Mouse (Mus musculus) hindbrain, embryonic 14.5 days (tissue): ENCODE results near the gene Wdr24. TPM values are rescaled to one million over a fixed set of nuclear protein-coding genes. Genes with fewer than 3 reads are reported as not detected.

Source experiments
- ATAC-seq: fragments of 200-750 bp; cut with Nextera tagmentation; 2 replicates; pipeline ENCODE4 v1.8.0; 2017; ENCODE audit warnings: moderate number of reproducible peaks, mild to moderate bottlenecking, moderate TSS enrichment, moderate library complexity; ENCODE audit not compliant: low FRiP score
- DNase-seq: peaks from one replicate; pipeline ENCODE4 v3.0.0-alpha.2; 2015; ENCODE audit warnings: low spot score
- H3K27ac ChIP-seq: fragments of 300-500 bp; sonication (generic); 2 replicates; pipeline ENCODE4 v1.5.1; 2014; ENCODE audit warnings: mild to moderate bottlenecking, moderate library complexity
- H3K27me3 ChIP-seq: fragments of 300-500 bp; sonication (generic); 2 replicates; pipeline ENCODE4 v1.6.1; 2014; ENCODE audit warnings: mild to moderate bottlenecking, low read length, mixed read lengths; ENCODE audit not compliant: control insufficient read depth, insufficient read depth
- H3K36me3 ChIP-seq: fragments of 300-500 bp; sonication (generic); replicated peaks from 2 replicates; pipeline ENCODE4 v1.6.1; 2014; ENCODE audit not compliant: control insufficient read depth, insufficient read depth
- H3K4me1 ChIP-seq: fragments of 300-500 bp; sonication (generic); replicated peaks from 2 replicates; pipeline ENCODE4 v1.6.1; 2014; ENCODE audit warnings: antibody characterized with exemption, low read length, mixed read lengths; ENCODE audit not compliant: control insufficient read depth, insufficient read depth
- H3K4me2 ChIP-seq: fragments of 300-500 bp; sonication (generic); replicated peaks from 2 replicates; pipeline ENCODE4 v1.6.1; 2014; ENCODE audit warnings: mild to moderate bottlenecking, moderate library complexity
- H3K4me3 ChIP-seq: fragments of 300-500 bp; sonication (generic); replicated peaks from 2 replicates; pipeline ENCODE4 v1.5.1; 2014; ENCODE audit warnings: mild to moderate bottlenecking, low read length
- H3K9ac ChIP-seq: fragments of 300-500 bp; sonication (generic); 2 replicates; pipeline ENCODE4 v1.6.1; 2014
- H3K9me3 ChIP-seq: fragments of 300-500 bp; sonication (generic); 2 replicates; pipeline ENCODE4 v1.6.1; 2016; ENCODE audit warnings: low read length; ENCODE audit not compliant: control insufficient read depth
- WGBS: fragments of 180-500 bp; shearing (Covaris S2); extraction: QIAGEN DNeasy Blood & Tissue Kit; methylation state at CpG from one replicate; pipeline ENCODE4 v1.1.7; 2014; 5-methylcytosine and 5-hydroxymethylcytosine counted together
- polyA plus RNA-seq: library from polyadenylated mRNA; unstranded; fragments of >200 nt; fragmentation: Nextera tagmentation; extraction: Ambion mirVana; gene quantifications from 2 replicates; pipeline ENCODE4 v1.2.1, GENCODE M21; 2014

Gene Wdr24
- polyA plus RNA-seq, 1 experiment from 2014 or later: 29.9 TPM

DNA sequence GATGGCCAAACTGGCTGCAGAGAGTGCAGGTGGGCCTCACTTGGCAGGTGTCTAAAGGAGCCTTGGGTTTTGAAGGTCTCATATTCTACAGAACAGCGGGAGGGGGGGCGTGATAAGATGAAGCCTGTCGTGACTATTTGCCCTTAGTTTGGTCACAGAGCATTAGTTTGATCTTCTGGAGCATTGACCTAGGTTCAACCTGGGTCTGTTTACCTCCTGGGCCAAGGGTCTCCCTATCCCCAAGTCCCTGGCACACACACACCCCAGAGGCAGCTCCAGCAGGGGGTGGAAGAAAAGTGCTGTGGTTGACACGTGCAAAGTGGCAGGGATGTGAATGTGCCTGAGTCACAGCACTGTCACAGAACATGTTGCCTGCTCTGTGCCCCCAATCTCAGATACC is 12.5 kb upstream of the Wdr24 start:
- H3K27ac ChIP-seq: no peak overlapping the region
- no peaks in the 10 kb centered on the region for H3K9me3 ChIP-seq
- peak overlapping the region; percentile 99 for H3K4me2 ChIP-seq
- DNase-seq: no peak
- H3K4me3 ChIP-seq: peak overlapping the region; percentile 97; the same call in 1 of the 2 replicates
- no peak for ATAC-seq
- H3K27me3 ChIP-seq: no peaks in the 10 kb centered on the region
- no peaks in the 10 kb centered on the region for H3K36me3 ChIP-seq
- 80% methylated on average over 4 of the region's 4 CpGs for WGBS
- peak overlapping the region; percentile 99; the same call in 1 of the 2 replicates for H3K9ac ChIP-seq
- peaks cover 31% of the 10 kb centered on the region for H3K4me1 ChIP-seq

DNA sequence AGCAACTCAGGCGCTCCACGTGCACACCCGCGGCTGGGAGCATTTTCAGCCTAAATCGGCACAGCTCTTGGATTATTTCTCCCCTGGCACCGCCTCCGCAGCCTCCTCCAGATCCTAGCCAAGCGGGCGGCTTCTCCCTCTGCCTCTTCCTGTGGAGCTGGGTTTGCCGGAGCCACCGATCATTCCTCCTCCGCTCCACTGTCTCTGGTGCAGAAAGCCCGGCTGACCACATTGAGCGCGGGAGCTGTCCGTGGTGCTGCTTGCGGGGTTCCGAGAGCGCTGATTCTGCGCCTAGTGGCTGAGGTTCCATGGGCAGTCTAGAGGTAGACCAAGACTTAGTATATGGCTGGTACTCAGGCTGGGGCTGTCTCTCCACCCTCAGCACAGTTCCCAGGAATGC is 10.0 kb upstream of the Wdr24 start:
- Histone ChIP-seq H3K27me3 (peaks cover 12% of the 10 kb centered on the region; the same call in 1 of the 2 replicates), H3K4me1 (peaks cover 25% of the 10 kb centered on the region), H3K9me3 (no peaks in the 10 kb centered on the region), H3K36me3 (peaks cover 25% of the 10 kb centered on the region), H3K4me3 (0 out of 2 replicates have a peak overlapping the region, but pooled peaks have one; percentile 2), H3K9ac (peak overlapping the region; percentile 44), H3K27ac (no peak overlapping the region), H3K4me2 (peak overlapping the region; percentile 39)
- ATAC-seq: no peak
- DNase-seq: peak; percentile 74
- 3% methylated on average over 20 of the region's 20 CpGs for WGBS

DNA sequence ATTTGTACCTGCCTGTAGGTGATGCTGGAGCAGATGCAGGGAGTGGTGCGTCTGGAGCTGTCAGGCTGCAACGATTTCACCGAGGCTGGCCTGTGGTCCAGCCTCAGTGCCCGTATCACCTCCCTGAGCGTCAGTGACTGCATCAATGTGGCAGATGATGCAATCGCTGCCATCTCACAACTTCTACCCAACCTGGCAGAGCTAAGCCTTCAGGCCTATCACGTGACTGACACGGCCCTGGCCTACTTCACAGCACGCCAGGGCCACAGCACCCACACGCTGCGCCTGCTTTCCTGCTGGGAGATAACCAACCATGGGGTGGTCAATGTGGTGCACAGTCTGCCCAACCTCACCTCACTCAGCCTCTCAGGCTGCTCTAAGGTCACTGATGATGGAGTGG is 5.8 kb upstream of the Wdr24 start:
- WGBS: 89% methylated on average over 11 of the region's 11 CpGs
- H3K9ac ChIP-seq: no peak overlapping the region
- peaks cover 22% of the 10 kb centered on the region; the same call in 1 of the 2 replicates for H3K27me3 ChIP-seq
- peaks cover 44% of the 10 kb centered on the region for H3K36me3 ChIP-seq
- H3K4me2 ChIP-seq: no peak overlapping the region
- peaks cover 9% of the 10 kb centered on the region for H3K4me1 ChIP-seq
- H3K9me3 ChIP-seq: no peaks in the 10 kb centered on the region
- H3K27ac ChIP-seq: no peak overlapping the region
- no peak overlapping the region for H3K4me3 ChIP-seq
- ATAC-seq (no peak), DNase-seq (no peak)

DNA sequence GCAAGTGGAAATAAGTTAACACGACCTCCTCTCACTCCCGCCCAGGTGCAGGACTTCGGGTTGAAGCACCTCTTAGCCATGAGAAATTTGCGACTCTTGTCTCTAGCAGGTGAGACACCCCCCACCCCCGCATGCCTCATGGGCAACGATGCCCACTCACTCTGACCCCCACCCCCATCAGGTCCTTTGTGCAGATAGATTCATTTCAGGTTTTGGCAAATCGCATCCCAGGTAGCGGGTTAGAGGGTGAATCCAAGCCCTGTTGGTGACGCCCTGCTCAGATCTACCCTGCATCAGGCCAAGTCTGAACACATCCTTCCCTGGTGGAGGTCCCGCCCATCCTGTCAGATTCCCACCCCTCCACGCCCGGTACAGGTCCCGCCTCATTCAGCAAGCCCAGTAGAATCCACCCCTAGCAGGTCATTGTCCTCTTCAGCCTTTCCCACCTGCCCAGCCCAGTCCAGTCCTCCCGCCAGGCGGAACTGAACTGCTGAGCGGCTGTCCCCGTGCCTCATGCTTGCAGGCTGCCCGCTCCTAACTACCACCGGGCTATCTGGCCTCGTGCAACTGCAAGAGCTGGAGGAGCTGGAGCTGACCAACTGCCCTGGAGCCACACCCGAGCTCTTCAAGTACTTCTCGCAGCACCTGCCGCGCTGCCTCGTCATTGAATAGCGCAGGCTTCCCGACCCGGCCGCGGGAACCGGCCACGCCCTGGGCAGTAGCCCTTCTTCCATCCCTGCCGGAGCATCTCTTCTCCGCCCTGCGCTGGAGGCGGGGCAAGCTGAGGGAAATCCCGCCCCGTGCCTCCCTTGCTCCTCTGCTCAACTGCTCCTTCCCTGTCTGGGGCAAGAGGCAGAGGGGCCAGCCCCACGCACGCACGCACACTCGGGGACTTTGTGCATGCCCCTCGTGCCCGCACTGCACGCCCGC is 4.3 kb upstream of the Wdr24 start:
- Histone ChIP-seq H3K9ac (no peak overlapping the region), H3K4me3 (no peak overlapping the region), H3K27me3 (peaks cover 22% of the 10 kb centered on the region; the same call in 1 of the 2 replicates), H3K27ac (no peak overlapping the region), H3K4me1 (peaks cover 4% of the 10 kb centered on the region), H3K4me2 (no peak overlapping the region), H3K36me3 (peaks cover 44% of the 10 kb centered on the region), H3K9me3 (no peaks in the 10 kb centered on the region)
- 11% methylated on average over 46 of the region's 46 CpGs for WGBS
- DNase-seq (no peak), ATAC-seq (no peak)

DNA sequence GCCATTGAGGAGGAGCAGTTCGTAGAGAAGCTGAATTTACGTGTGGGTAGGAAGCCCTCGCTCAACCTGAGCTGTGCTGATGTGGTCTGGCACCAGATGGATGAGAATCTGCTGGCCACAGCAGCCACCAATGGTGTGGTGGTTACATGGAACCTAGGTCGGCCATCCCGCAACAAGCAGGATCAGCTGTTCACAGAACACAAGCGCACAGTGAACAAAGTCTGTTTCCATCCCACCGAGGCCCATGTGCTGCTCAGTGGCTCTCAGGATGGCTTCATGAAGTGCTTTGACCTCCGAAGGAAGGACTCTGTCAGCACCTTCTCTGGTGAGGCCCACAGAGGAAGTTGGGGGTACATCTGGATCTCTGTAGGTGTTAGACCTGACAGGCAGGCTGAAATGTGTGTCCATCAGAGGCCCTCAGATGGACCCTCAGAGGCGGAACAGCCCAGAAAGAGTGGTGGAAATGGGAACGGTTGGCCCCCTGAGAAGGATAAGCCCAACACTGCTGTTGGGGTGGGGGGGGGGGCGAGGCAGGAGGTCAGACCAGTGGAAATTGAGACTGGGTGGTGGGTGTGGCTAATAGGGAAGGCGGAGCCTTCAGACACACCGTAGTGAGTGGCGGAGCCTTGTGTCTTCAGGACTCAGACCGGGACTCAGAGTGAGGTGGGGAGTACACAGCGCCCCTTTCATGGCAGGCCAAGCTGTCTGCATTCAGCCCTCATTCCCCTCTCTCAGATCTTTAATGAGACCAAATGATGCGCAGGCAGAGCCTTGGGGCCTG is 1.1 kb downstream of the Wdr24 start:
- Histone ChIP-seq H3K27ac (no peak overlapping the region), H3K9me3 (no peaks in the 10 kb centered on the region), H3K27me3 (no peaks in the 10 kb centered on the region), H3K4me2 (peak overlapping the region; percentile 99), H3K4me3 (peak overlapping the region; percentile 68), H3K36me3 (peaks cover 33% of the 10 kb centered on the region), H3K9ac (peak overlapping the region; percentile 82), H3K4me1 (peaks cover 35% of the 10 kb centered on the region)
- WGBS: 77% methylated on average over 17 of the region's 17 CpGs
- no peak for ATAC-seq
- no peak for DNase-seq

DNA sequence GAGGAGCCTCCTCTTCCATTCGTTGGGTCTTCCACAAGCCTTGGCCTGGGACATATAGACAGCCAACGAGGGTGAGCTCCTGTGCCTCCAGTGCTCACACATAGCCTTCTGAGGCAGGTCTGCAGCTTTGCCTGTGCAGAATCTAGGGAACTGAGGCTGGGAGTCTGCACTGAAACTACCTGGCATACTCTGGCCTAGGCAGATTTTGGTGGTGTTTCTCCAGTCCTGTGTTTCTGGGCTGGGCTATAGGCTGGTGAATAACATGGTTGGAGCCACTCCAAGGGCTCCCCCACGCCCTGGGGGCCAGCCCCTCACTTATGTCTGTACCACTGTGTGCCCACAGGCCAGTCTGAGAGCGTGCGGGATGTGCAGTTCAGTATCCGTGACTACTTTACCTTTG is 1.9 kb downstream of the Wdr24 start:
- Histone ChIP-seq H3K36me3 (peaks cover 31% of the 10 kb centered on the region), H3K4me3 (no peak overlapping the region), H3K27ac (no peak overlapping the region), H3K9ac (no peak overlapping the region), H3K4me1 (peaks cover 42% of the 10 kb centered on the region), H3K9me3 (no peaks in the 10 kb centered on the region), H3K4me2 (peak overlapping the region; percentile 99; the same call in 1 of the 2 replicates), H3K27me3 (no peaks in the 10 kb centered on the region)
- WGBS: 88% methylated on average over 6 of the region's 6 CpGs
- DNase-seq (no peak), ATAC-seq (no peak)

DNA sequence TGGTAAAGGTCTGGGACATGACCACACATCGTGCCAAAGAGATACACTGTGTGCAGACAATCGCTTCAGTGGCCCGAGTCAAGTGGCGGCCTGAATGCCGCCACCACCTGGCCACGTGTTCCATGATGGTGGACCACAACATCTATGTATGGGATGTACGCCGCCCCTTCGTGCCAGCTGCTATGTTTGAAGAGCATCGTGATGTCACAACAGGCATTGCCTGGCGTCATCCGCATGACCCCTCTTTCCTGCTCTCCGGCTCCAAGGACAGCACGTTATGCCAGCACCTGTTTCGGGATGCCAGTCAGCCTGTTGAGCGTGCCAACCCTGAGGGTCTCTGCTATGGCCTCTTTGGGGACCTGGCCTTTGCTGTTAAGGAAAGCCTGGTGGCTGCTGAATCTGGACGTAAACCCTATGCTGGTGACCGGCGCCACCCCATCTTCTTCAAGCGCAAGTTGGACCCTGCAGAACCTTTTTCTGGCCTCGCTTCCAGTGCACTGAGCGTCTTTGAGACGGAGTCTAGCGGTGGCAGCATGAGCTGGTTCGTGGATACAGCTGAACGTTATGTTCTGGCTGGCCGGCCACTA is 2.6 kb downstream of the Wdr24 start:
- Histone ChIP-seq H3K27ac (no peak overlapping the region), H3K36me3 (peaks cover 38% of the 10 kb centered on the region), H3K27me3 (no peaks in the 10 kb centered on the region), H3K9ac (no peak overlapping the region), H3K4me3 (no peak overlapping the region), H3K9me3 (no peaks in the 10 kb centered on the region), H3K4me2 (no peak overlapping the region), H3K4me1 (peaks cover 49% of the 10 kb centered on the region)
- 96% methylated on average over 27 of the region's 27 CpGs for WGBS
- no peak for ATAC-seq
- no peak for DNase-seq

DNA sequence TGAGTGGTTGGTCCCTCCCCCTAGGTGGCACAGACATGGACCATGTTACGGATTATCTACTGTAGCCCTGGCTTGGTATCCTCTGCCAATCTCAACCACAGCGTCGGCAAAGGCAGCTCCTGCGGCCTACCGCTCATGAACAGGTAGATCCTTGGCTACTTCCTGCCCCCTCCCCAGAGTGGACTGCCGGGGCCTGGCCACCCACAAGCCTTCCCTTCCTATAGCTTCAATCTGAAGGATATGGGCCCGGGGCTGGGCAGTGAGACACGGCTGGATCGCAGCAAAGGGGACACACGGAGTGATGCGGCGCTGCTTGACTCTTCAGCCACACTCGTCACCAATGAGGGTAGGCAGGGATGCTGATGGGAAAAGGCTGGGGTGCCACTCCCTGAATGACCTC is 3.6 kb downstream of the Wdr24 start:
- no peak for DNase-seq
- 95% methylated on average over 13 of the region's 13 CpGs for WGBS
- no peak overlapping the region for H3K9ac ChIP-seq
- peaks cover 58% of the 10 kb centered on the region for H3K4me1 ChIP-seq
- H3K36me3 ChIP-seq: peaks cover 45% of the 10 kb centered on the region
- no peaks in the 10 kb centered on the region for H3K9me3 ChIP-seq
- H3K27ac ChIP-seq: no peak overlapping the region
- H3K4me3 ChIP-seq: no peak overlapping the region
- no peak for ATAC-seq
- H3K27me3 ChIP-seq: no peaks in the 10 kb centered on the region
- no peak overlapping the region for H3K4me2 ChIP-seq
